Mouse (Mus musculus): ENCODE measurements around the gene Jsrp1. TPM values are rescaled to one million over a fixed set of nuclear protein-coding genes. Genes with fewer than 3 reads are reported as not detected.

Gene Jsrp1
- not detected for polyA plus RNA-seq (2014; fragmentation: Illumina TruSeq; extraction: RNeasy Lipid Tissue Mini Kit (QIAGEN cat#74804); ENCODE audit: low read depth, low replicate concordance)

GRCm38 (mm10) chr10:80813366-80813765 lies at the start of gene Jsrp1:
Gene Jsrp1 (minus strand): TSS chr10:80813498.

GRCm38 (mm10) chr10:80854913-80855748 lies 41.8 kb upstream of the Jsrp1 start, which contains the start of the genes Lsm7 and Sppl2b:
Gene Lsm7 (minus strand): TSS chr10:80855209.
Gene Sppl2b (plus strand): TSS chr10:80855275.

GRCm38 (mm10) chr10:80843931-80844547 lies 30.7 kb upstream of the Jsrp1 start, which contains the start of gene Lingo3:
Gene Lingo3 (minus strand): TSS chr10:80844039.

GRCm38 (mm10) chr10:80826151-80827062 lies 13.1 kb upstream of the Jsrp1 start, which contains the start of gene Oaz1:
Gene Oaz1 (plus strand): TSS chr10:80826656.

GRCm38 (mm10) chr10:80804916-80805315 lies 8.4 kb downstream of the Jsrp1 start, which contains the start of gene Amh:
Gene Amh (plus strand): TSS chr10:80805243.

GRCm38 (mm10) chr10:80798150-80799006 lies 14.9 kb downstream of the Jsrp1 start, which contains the start of the genes Sf3a2 and Plekhj1:
Gene Sf3a2 (plus strand): TSS chr10:80798198.
Gene Plekhj1 (minus strand): TSS chr10:80798626.

Other genes with a start within 250 kb of the Jsrp1 start
- gene Klf16, start 236.2 kb downstream of the Jsrp1 start, polyA plus RNA-seq (2014; fragmentation: Illumina TruSeq; extraction: RNeasy Lipid Tissue Mini Kit (QIAGEN cat#74804); ENCODE audit: low read depth, low replicate concordance): 0.50 TPM
- gene Abhd17a, start 223.2 kb downstream of the Jsrp1 start, polyA plus RNA-seq (2014; fragmentation: Illumina TruSeq; extraction: RNeasy Lipid Tissue Mini Kit (QIAGEN cat#74804); ENCODE audit: low read depth, low replicate concordance): not detected
- 1.7 TPM for gene Scamp4, start 210.6 kb downstream of the Jsrp1 start, polyA plus RNA-seq (2014; fragmentation: Illumina TruSeq; extraction: RNeasy Lipid Tissue Mini Kit (QIAGEN cat#74804); ENCODE audit: low read depth, low replicate concordance)
- not detected for gene Adat3, start 210.6 kb downstream of the Jsrp1 start, polyA plus RNA-seq (2014; fragmentation: Illumina TruSeq; extraction: RNeasy Lipid Tissue Mini Kit (QIAGEN cat#74804); ENCODE audit: low read depth, low replicate concordance)
- gene Gm49322, start 207.5 kb downstream of the Jsrp1 start, polyA plus RNA-seq (2014; fragmentation: Illumina TruSeq; extraction: RNeasy Lipid Tissue Mini Kit (QIAGEN cat#74804); ENCODE audit: low read depth, low replicate concordance): not detected
- gene Csnk1g2, start 190.7 kb downstream of the Jsrp1 start, polyA plus RNA-seq (2014; fragmentation: Illumina TruSeq; extraction: RNeasy Lipid Tissue Mini Kit (QIAGEN cat#74804); ENCODE audit: low read depth, low replicate concordance): 1.4 TPM
- 0.53 TPM for gene Btbd2, start 156.4 kb downstream of the Jsrp1 start, polyA plus RNA-seq (2014; fragmentation: Illumina TruSeq; extraction: RNeasy Lipid Tissue Mini Kit (QIAGEN cat#74804); ENCODE audit: low read depth, low replicate concordance)
- 3.1 TPM for gene Mknk2, start 135.4 kb downstream of the Jsrp1 start, polyA plus RNA-seq (2014; fragmentation: Illumina TruSeq; extraction: RNeasy Lipid Tissue Mini Kit (QIAGEN cat#74804); ENCODE audit: low read depth, low replicate concordance)
- 1.0 TPM for gene Mob3a, start 111.5 kb downstream of the Jsrp1 start, polyA plus RNA-seq (2014; fragmentation: Illumina TruSeq; extraction: RNeasy Lipid Tissue Mini Kit (QIAGEN cat#74804); ENCODE audit: low read depth, low replicate concordance)
- 2.7 TPM for gene Izumo4, start 111.3 kb downstream of the Jsrp1 start, polyA plus RNA-seq (2014; fragmentation: Illumina TruSeq; extraction: RNeasy Lipid Tissue Mini Kit (QIAGEN cat#74804); ENCODE audit: low read depth, low replicate concordance)
- 7.5 TPM for gene Ap3d1, start 71.2 kb downstream of the Jsrp1 start, polyA plus RNA-seq (2014; fragmentation: Illumina TruSeq; extraction: RNeasy Lipid Tissue Mini Kit (QIAGEN cat#74804); ENCODE audit: low read depth, low replicate concordance)
- gene Dot1l, start 58.3 kb downstream of the Jsrp1 start, polyA plus RNA-seq (2014; fragmentation: Illumina TruSeq; extraction: RNeasy Lipid Tissue Mini Kit (QIAGEN cat#74804); ENCODE audit: low read depth, low replicate concordance): 1.1 TPM
- 1.1 TPM for gene Sf3a2, start 15.3 kb downstream of the Jsrp1 start, polyA plus RNA-seq (2014; fragmentation: Illumina TruSeq; extraction: RNeasy Lipid Tissue Mini Kit (QIAGEN cat#74804); ENCODE audit: low read depth, low replicate concordance)
- gene Plekhj1, start 14.9 kb downstream of the Jsrp1 start, polyA plus RNA-seq (2014; fragmentation: Illumina TruSeq; extraction: RNeasy Lipid Tissue Mini Kit (QIAGEN cat#74804); ENCODE audit: low read depth, low replicate concordance): 5.0 TPM
- not detected for gene Amh, start 8.3 kb downstream of the Jsrp1 start, polyA plus RNA-seq (2014; fragmentation: Illumina TruSeq; extraction: RNeasy Lipid Tissue Mini Kit (QIAGEN cat#74804); ENCODE audit: low read depth, low replicate concordance)
- gene Oaz1, start 13.2 kb upstream of the Jsrp1 start, polyA plus RNA-seq (2014; fragmentation: Illumina TruSeq; extraction: RNeasy Lipid Tissue Mini Kit (QIAGEN cat#74804); ENCODE audit: low read depth, low replicate concordance): 152 TPM
- not detected for gene Lingo3, start 30.5 kb upstream of the Jsrp1 start, polyA plus RNA-seq (2014; fragmentation: Illumina TruSeq; extraction: RNeasy Lipid Tissue Mini Kit (QIAGEN cat#74804); ENCODE audit: low read depth, low replicate concordance)
- gene Lsm7, start 41.7 kb upstream of the Jsrp1 start, polyA plus RNA-seq (2014; fragmentation: Illumina TruSeq; extraction: RNeasy Lipid Tissue Mini Kit (QIAGEN cat#74804); ENCODE audit: low read depth, low replicate concordance): 5.6 TPM
- 0.58 TPM for gene Sppl2b, start 41.8 kb upstream of the Jsrp1 start, polyA plus RNA-seq (2014; fragmentation: Illumina TruSeq; extraction: RNeasy Lipid Tissue Mini Kit (QIAGEN cat#74804); ENCODE audit: low read depth, low replicate concordance)
- gene Tmprss9, start 58.4 kb upstream of the Jsrp1 start, polyA plus RNA-seq (2014; fragmentation: Illumina TruSeq; extraction: RNeasy Lipid Tissue Mini Kit (QIAGEN cat#74804); ENCODE audit: low read depth, low replicate concordance): not detected
- 0.45 TPM for gene Timm13, start 87.5 kb upstream of the Jsrp1 start, polyA plus RNA-seq (2014; fragmentation: Illumina TruSeq; extraction: RNeasy Lipid Tissue Mini Kit (QIAGEN cat#74804); ENCODE audit: low read depth, low replicate concordance)
- gene Lmnb2, start 104.7 kb upstream of the Jsrp1 start, polyA plus RNA-seq (2014; fragmentation: Illumina TruSeq; extraction: RNeasy Lipid Tissue Mini Kit (QIAGEN cat#74804); ENCODE audit: low read depth, low replicate concordance): 0.19 TPM
- 2.0 TPM for gene Gadd45b, start 116.6 kb upstream of the Jsrp1 start, polyA plus RNA-seq (2014; fragmentation: Illumina TruSeq; extraction: RNeasy Lipid Tissue Mini Kit (QIAGEN cat#74804); ENCODE audit: low read depth, low replicate concordance)
- gene Gng7, start 201.4 kb upstream of the Jsrp1 start, polyA plus RNA-seq (2014; fragmentation: Illumina TruSeq; extraction: RNeasy Lipid Tissue Mini Kit (QIAGEN cat#74804); ENCODE audit: low read depth, low replicate concordance): 0.21 TPM
- not detected for gene Diras1, start 212.2 kb upstream of the Jsrp1 start, polyA plus RNA-seq (2014; fragmentation: Illumina TruSeq; extraction: RNeasy Lipid Tissue Mini Kit (QIAGEN cat#74804); ENCODE audit: low read depth, low replicate concordance)
- gene Slc39a3, start 223.9 kb upstream of the Jsrp1 start, polyA plus RNA-seq (2014; fragmentation: Illumina TruSeq; extraction: RNeasy Lipid Tissue Mini Kit (QIAGEN cat#74804); ENCODE audit: low read depth, low replicate concordance): 0.29 TPM
- 2.6 TPM for gene Sgta, start 246.7 kb upstream of the Jsrp1 start, polyA plus RNA-seq (2014; fragmentation: Illumina TruSeq; extraction: RNeasy Lipid Tissue Mini Kit (QIAGEN cat#74804); ENCODE audit: low read depth, low replicate concordance)